Mouse (Mus musculus) forebrain, embryonic 14.5 days (tissue): ENCODE results near the gene Bmp5. TPM values are rescaled to one million over a fixed set of nuclear protein-coding genes. Genes with fewer than 3 reads are reported as not detected.

ENCODE experiments used
- ATAC-seq: fragments of 200-750 bp; cut with Nextera tagmentation; 2 replicates; pipeline ENCODE4 v1.8.0; 2017; ENCODE audit warnings: mild to moderate bottlenecking, moderate library complexity
- DNase-seq: peaks from one replicate; pipeline ENCODE4 v3.0.0-alpha.2; 2015; ENCODE audit warnings: low spot score
- H3K27ac ChIP-seq: fragments of 300-500 bp; sonication (generic); 2 replicates; pipeline ENCODE4 v1.5.1; 2014; ENCODE audit warnings: low read depth, mild to moderate bottlenecking, control low read depth, low read length, moderate library complexity
- H3K27me3 ChIP-seq: fragments of 300-500 bp; sonication (generic); replicated peaks from 2 replicates; pipeline ENCODE4 v1.6.1; 2014; ENCODE audit warnings: low read length, control low read depth, mixed read lengths; ENCODE audit not compliant: control insufficient read depth, insufficient read depth
- H3K36me3 ChIP-seq: fragments of 300-500 bp; sonication (generic); 2 replicates; pipeline ENCODE4 v1.6.1; 2014; ENCODE audit warnings: low read length, control low read depth; ENCODE audit not compliant: control insufficient read depth, insufficient read depth
- H3K4me1 ChIP-seq: fragments of 300-500 bp; sonication (generic); 2 replicates; pipeline ENCODE4 v1.6.1; 2014; ENCODE audit warnings: antibody characterized with exemption, low read length, control low read depth; ENCODE audit not compliant: control insufficient read depth, insufficient read depth
- H3K4me2 ChIP-seq: fragments of 300-500 bp; sonication (generic); 2 replicates; pipeline ENCODE4 v1.6.1; 2014; ENCODE audit warnings: mild to moderate bottlenecking, control low read depth, low read length
- H3K4me3 ChIP-seq: fragments of 300-500 bp; sonication (generic); 2 replicates; pipeline ENCODE4 v1.5.1; 2014; ENCODE audit warnings: low read depth, low read length, control low read depth
- H3K9ac ChIP-seq: fragments of 300-500 bp; sonication (generic); 2 replicates; pipeline ENCODE4 v1.6.1; 2014; ENCODE audit warnings: mild to moderate bottlenecking, low read length, control low read depth, moderate library complexity
- H3K9me3 ChIP-seq: fragments of 300-500 bp; sonication (generic); replicated peaks from 2 replicates; pipeline ENCODE4 v1.6.1; 2016; ENCODE audit warnings: low read length, control low read depth, mixed read lengths; ENCODE audit not compliant: control insufficient read depth
- WGBS: fragments of 180-500 bp; shearing (Covaris S2); extraction: QIAGEN DNeasy Blood & Tissue Kit; methylation state at CpG from one replicate; pipeline ENCODE4 v1.1.7; 2014; 5-methylcytosine and 5-hydroxymethylcytosine counted together
- polyA plus RNA-seq: library from polyadenylated mRNA; unstranded; fragments of >200 nt; fragmentation: Nextera tagmentation; extraction: Ambion mirVana; gene quantifications from 2 replicates; pipeline ENCODE4 v1.2.1, GENCODE M21; 2014

Bmp5 gene
- polyA plus RNA-seq, 1 experiment from 2014 or later, result 1.8 TPM

DNA sequence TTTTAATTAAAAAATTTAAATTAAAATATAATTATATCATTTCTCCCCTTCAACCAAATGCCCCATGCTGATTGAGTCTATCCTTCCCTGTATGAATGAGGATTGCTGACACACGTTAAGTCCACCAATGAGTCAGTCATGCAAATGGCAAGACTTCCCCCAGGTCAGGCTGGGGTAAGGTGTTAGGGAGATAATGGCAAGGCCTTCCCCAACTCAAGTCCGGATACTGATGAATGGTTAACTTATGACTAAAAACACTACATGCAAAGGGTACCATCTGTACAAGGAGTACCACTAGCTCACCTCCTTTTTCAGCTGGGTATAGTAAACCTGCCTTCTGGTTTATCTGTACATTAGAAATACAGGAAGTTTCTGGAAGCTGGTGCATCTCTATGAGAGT lies 83.8 kb downstream of the Bmp5 start:
- Histone ChIP-seq H3K27ac (no peak overlapping the region), H3K9ac (no peak overlapping the region), H3K27me3 (no peaks in the 10 kb centered on the region), H3K36me3 (no peaks in the 10 kb centered on the region), H3K4me2 (no peak overlapping the region), H3K4me3 (no peak overlapping the region), H3K9me3 (no peaks in the 10 kb centered on the region), H3K4me1 (no peaks in the 10 kb centered on the region)
- DNase-seq (no peak), ATAC-seq (no peak)
- 87% methylated on average over 2 of the region's 2 CpGs for WGBS

DNA sequence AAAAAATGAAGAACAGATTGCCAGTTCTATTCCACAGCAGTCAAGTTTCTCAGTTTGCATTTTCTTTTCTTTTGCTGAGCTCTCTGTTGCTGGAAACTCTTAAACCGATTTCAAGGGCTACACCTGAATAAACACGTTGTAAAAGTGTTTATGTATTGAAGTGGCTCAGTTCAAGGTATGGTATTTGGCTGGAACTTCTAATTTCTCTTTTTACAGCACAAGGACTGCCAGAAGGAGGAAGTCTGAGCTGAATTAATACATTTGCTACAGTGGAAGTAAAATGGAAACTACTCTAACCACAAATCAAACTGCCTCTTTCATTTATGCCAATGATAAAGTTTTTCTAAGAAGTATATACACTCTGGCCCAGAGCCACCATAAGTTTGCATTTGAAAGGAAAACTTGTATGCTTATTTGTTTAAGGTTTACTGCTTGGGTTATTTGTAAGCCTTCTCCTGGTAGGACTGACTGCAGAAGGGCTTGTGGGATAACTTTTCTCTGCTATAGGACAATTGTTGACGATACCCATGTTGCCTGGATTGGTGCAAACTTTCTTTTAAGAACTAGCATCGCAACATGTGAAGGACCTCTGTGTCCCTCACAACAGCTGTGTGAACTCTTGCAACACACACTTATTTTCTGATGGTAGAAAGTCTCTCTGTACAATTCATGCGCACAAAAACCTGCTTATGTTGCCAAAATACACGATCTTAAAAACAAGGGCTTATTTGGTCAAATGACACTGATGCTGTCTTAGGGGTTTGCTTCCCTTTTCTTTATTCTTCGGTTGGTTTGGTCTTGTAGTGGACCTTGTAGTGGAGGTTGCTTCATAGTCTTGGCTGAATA lies 95.4 kb downstream of the Bmp5 start:
- Histone ChIP-seq H3K9me3 (no peaks in the 10 kb centered on the region), H3K27me3 (no peaks in the 10 kb centered on the region), H3K36me3 (no peaks in the 10 kb centered on the region), H3K4me3 (no peak overlapping the region), H3K27ac (no peak overlapping the region), H3K9ac (no peak overlapping the region), H3K4me2 (no peak overlapping the region), H3K4me1 (no peaks in the 10 kb centered on the region)
- ATAC-seq (no peak), DNase-seq (no peak)
- 83% methylated on average over 7 of the region's 7 CpGs for WGBS

DNA sequence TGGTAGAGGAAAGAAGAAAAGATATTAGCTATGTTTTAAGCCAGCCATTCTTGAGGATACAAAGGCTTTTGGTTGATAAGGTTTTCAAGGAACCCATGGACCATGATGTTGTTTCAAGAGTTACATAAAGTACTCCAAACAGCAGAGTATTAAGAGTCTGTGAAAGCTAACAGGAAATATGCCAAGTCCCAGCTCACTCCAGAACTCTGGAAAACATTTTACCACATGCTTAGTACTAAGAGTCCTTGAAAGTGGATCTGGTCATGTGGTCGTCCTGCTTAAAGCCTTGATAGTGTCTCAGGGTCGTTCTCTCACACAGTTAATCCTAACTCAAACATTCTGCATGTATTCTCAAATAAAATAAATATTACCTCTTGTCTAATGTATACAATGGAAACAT lies 101.2 kb downstream of the Bmp5 start:
- WGBS, result 80% methylated on average over 2 of the region's 2 CpGs
- no peaks in the 10 kb centered on the region for H3K4me1 ChIP-seq
- no peak overlapping the region for H3K4me2 ChIP-seq
- no peak overlapping the region for H3K4me3 ChIP-seq
- H3K9ac ChIP-seq, result no peak overlapping the region
- ATAC-seq (no peak), DNase-seq (no peak)
- no peak overlapping the region for H3K27ac ChIP-seq
- no peaks in the 10 kb centered on the region for H3K9me3 ChIP-seq
- H3K27me3 ChIP-seq, result no peaks in the 10 kb centered on the region
- no peaks in the 10 kb centered on the region for H3K36me3 ChIP-seq

DNA sequence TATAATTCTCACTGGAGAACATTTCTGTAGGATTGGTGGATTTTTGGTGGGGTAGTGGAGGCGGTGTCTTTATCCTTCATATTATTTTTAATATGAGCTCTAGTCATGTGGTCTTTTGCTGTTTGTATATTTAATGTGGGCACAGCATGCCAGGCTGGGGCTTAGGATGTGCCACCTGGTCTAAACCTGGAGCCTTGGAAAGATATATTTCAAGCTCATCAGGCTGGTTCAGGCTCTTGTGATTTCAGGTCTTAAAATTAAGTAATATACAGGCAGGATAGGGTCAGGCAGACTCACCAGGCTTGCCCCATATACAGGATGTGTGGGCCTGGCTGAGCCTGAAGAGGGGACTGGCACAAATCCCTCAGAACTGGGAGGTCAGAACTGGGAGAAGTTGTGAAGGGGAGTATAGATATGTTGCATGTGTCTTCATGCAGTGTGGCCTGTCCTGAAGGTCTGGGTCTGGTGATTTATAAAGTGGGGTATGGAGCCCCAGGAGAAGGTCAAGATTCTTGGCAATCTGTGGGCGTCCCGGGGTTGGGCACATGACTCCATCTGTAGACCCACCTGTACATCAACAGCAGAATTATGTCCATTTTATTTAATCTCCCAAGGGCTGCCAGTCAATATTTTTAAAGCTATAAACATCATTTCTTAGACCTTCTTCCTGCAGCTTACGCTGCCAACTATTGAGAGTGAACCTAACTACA lies 108.5 kb downstream of the Bmp5 start:
- Histone ChIP-seq H3K36me3 (no peaks in the 10 kb centered on the region), H3K4me1 (no peaks in the 10 kb centered on the region), H3K4me3 (no peak overlapping the region), H3K27me3 (no peaks in the 10 kb centered on the region), H3K9ac (no peak overlapping the region), H3K9me3 (no peaks in the 10 kb centered on the region), H3K4me2 (no peak overlapping the region), H3K27ac (no peak overlapping the region)
- DNase-seq (no peak), ATAC-seq (no peak)
- WGBS, result 94% methylated on average over 4 of the region's 4 CpGs

DNA sequence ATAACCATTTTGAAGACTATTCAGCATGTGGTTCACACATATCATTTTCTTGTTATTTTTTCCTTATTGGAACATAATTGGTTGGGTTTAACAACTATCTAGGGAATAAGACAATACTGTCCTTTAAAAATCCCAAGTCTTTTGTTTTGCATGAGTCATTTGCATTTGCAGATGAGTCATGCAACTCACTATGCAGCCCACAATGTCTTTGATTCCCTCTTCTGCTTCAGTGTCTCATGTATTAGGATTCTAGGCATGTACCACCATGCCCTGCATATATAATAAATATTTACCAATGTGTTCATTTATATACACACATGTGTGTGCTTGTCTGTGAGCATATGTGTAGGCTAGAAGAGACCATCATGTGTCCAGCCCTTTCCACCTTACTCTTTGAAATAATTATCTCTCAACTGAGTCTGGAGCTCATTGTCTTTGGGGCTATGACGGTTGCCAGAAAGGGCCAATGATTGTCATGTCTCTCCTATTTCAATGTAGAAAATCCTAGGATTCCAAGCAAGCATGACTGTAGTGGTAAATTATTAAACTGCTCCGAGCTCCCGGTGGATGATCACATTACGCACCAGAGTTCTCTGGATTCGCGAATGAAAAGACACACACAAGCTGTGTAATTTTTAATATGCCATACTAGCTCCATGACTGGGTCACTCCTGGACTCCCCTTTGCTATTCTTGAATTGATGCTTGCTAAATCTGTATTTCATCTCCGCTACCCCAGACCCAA lies 111.8 kb downstream of the Bmp5 start:
- H3K36me3 ChIP-seq, result no peaks in the 10 kb centered on the region
- no peak overlapping the region for H3K4me3 ChIP-seq
- no peak for ATAC-seq
- H3K4me2 ChIP-seq, result no peak overlapping the region
- H3K9ac ChIP-seq, result no peak overlapping the region
- H3K27me3 ChIP-seq, result no peaks in the 10 kb centered on the region
- H3K4me1 ChIP-seq, result no peaks in the 10 kb centered on the region
- H3K27ac ChIP-seq, result no peak overlapping the region
- no peaks in the 10 kb centered on the region for H3K9me3 ChIP-seq
- no peak for DNase-seq
- WGBS, result 94% methylated on average over 7 of the region's 7 CpGs

DNA sequence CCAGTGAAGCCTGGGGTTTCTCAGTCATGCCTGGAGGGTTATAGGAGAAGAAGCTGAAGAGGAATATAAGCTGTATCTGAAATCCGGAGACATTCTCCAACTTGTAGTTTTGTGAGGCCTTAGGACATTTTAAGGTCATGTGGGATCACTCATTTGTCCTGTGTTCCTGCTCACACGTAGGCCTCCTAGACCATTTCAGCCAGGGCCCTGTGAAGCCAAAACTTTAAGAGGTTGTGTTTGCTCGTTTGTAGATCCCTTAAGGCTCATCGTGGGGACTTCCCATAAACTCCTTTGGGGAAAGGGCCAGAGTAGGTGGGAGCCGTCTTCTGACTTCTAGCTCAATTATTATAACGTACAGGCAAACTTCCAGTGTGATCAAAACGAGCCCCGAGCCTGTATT lies 121.8 kb downstream of the Bmp5 start:
- ATAC-seq, result no peak

DNA sequence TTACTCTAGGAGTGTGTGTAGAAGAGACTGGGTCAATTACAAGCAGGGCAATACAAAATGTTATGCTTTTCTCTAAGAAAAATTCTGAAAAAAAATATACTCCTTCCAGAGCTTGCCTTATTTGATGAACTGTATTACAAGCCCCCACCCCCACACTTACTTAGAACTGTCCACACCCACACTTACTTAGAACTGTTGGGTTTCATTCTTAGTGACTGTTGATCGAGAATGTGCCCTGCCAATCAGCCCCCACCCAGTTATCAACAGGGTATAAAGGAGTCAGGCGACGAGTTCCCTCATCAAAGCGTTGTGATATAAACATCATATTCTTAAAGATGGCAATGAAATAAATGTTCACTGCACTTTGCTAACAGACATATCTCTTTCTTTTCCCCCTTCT lies 122.9 kb downstream of the Bmp5 start:
- Histone ChIP-seq H3K27ac (no peak overlapping the region), H3K4me3 (no peak overlapping the region), H3K9me3 (no peaks in the 10 kb centered on the region), H3K27me3 (no peaks in the 10 kb centered on the region), H3K4me1 (no peaks in the 10 kb centered on the region), H3K9ac (no peak overlapping the region), H3K4me2 (no peak overlapping the region), H3K36me3 (no peaks in the 10 kb centered on the region)
- 89% methylated on average over 4 of the region's 4 CpGs for WGBS
- DNase-seq (no peak), ATAC-seq (no peak)

More for the DNA sequence above, 121.8 kb downstream of the Bmp5 start:
- no peak overlapping the region for H3K9ac ChIP-seq
- no peaks in the 10 kb centered on the region for H3K4me1 ChIP-seq
- no peak overlapping the region for H3K4me2 ChIP-seq
- no peaks in the 10 kb centered on the region for H3K9me3 ChIP-seq
- 74% methylated on average over 8 of the region's 8 CpGs for WGBS
- DNase-seq, result no peak
- H3K27me3 ChIP-seq, result no peaks in the 10 kb centered on the region
- H3K4me3 ChIP-seq, result no peak overlapping the region
- H3K36me3 ChIP-seq, result no peaks in the 10 kb centered on the region
- H3K27ac ChIP-seq, result no peak overlapping the region

DNA sequence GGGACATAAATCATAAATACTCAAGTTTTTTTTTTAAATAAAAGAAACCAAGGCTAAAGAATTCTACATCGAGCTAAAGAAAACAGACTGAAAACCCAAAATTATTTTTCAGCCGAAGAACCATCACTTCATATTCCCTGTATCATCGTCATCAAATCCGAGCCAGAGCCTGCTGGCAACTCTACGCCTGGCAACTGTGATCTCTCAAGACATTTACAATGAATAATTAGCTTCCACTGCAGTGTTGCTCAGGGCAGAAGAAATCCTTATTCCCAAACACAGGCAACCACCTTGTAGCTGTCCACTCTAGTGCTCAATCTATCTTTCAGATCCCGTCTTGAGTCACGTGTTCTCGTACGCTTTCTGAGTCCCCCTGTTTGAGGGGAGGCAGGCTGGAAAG lies 126.1 kb downstream of the Bmp5 start:
- ATAC-seq (no peak), DNase-seq (no peak)
- 77% methylated on average over 9 of the region's 9 CpGs for WGBS
- no peaks in the 10 kb centered on the region for H3K4me1 ChIP-seq
- H3K9me3 ChIP-seq, result no peaks in the 10 kb centered on the region
- H3K36me3 ChIP-seq, result no peaks in the 10 kb centered on the region
- H3K27ac ChIP-seq, result no peak overlapping the region
- no peak overlapping the region for H3K9ac ChIP-seq
- H3K4me2 ChIP-seq, result no peak overlapping the region
- H3K27me3 ChIP-seq, result no peaks in the 10 kb centered on the region
- no peak overlapping the region for H3K4me3 ChIP-seq
